Mouse (Mus musculus) layer of hippocampus, adult 2 months (tissue): ENCODE measurements around the gene Cd80. TPM values are rescaled to one million over a fixed set of nuclear protein-coding genes. Genes with fewer than 3 reads are reported as not detected.

Source experiments
- DNase-seq, 2 experiments: peaks; one replicate each; pipeline ENCODE4 v3.0.0; 2022; ENCODE audit warnings: low spot score in 2 of 2
- H3K27ac ChIP-seq: fragments of 200-600 bp; 2 replicates; pipeline ENCODE4 v1.8.1; 2022
- H3K4me3 ChIP-seq: fragments of 200-600 bp; 2 replicates; pipeline ENCODE4 v1.8.1; 2022; ENCODE audit warnings: mild to moderate bottlenecking
- CTCF ChIP-seq: fragments of 200-600 bp; conservative IDR thresholded peaks from 2 replicates; pipeline ENCODE4 v1.8.1; 2022; ENCODE audit warnings: antibody characterized with exemption, mild to moderate bottlenecking, moderate library complexity
- total RNA-seq, 2 experiments: library from RNA; stranded (reverse); gene quantifications; 2 replicates each; pipeline ENCODE4 v1.2.3; 2021

Gene Cd80
- total RNA-seq, 2 experiments from 2014 or later = 0.15 to 0.69 TPM

- no peak for DNase-seq
- H3K27ac ChIP-seq = no peak overlapping the region
- H3K4me3 ChIP-seq = no peak overlapping the region
- TF ChIP-seq CTCF = no peak
Measured at GRCm38 (mm10) chr16:38538716-38539380, 83.5 kb downstream of the Cd80 start.

Other genes starting within 250 kb of the Cd80 start
- gene Nr1i2, start 160.7 kb upstream of the Cd80 start, total RNA-seq = not detected
- 1 to 10 TPM; 1.1 to 1.3 TPM for gene Maats1, start 113.4 kb upstream of the Cd80 start, total RNA-seq
- gene Cox17, start 108.6 kb upstream of the Cd80 start, total RNA-seq = 100 to 1,000 TPM; 123 to 126 TPM
- not detected for gene Gm21987, start 108.5 kb upstream of the Cd80 start, total RNA-seq
- under 1 TPM; 0.44 to 0.49 TPM for gene Popdc2, start 93.4 kb upstream of the Cd80 start, total RNA-seq
- gene Pla1a, start 22.4 kb upstream of the Cd80 start, total RNA-seq = under 1 TPM; 0.76 to 0.97 TPM
- gene Adprh, start 2.9 kb upstream of the Cd80 start, total RNA-seq = 10 to 100 TPM; 55.4 to 55.5 TPM
- gene Timmdc1, start 67.1 kb downstream of the Cd80 start, total RNA-seq = 10 to 100 TPM; 28.4 to 30.9 TPM
- 10 to 100 TPM; 49.3 to 52.3 TPM for gene Poglut1, start 94.7 kb downstream of the Cd80 start, total RNA-seq
- 10 to 100 TPM; 20.4 to 23.2 TPM for gene Tmem39a, start 103.1 kb downstream of the Cd80 start, total RNA-seq